Mouse (Mus musculus): ENCODE data around the gene Rbm4. TPM values are rescaled to one million over a fixed set of nuclear protein-coding genes. Genes with fewer than 3 reads are reported as not detected.
A peak's percentile ranks its signal among the peaks of the same experiment; 100 is the strongest.
"Not testable (repeated sequence)": the region's sequence is repeated elsewhere in the genome, so short reads cannot be mapped to it uniquely, and the experiment has no call there.

Gene Rbm4
- polyA plus RNA-seq, 1 experiment from 2014 or later = 42.3 TPM

DNA sequence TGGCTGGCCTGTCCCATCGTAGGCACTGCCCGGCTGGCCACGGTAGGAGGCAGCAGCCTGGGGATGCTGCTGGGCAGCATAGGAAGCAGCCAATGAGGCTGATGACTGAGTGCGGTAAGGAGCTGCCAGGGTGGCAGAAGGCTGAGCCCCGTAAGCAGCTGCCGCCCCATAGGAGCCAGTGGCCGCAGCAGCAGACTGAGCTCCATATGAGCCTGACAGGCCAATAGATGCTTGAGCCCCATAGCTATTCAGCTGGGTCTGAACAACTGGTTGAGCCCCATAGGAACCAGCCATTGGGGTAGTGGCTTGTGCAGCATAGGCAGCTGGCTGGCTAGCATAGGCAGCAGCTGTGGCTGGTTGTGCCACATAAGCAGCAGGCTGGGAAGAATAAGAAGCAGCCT is 9.0 kb upstream of the Rbm4 start:
- DNase-seq (ENCODE audit: low read depth, low spot score) (no peak), ATAC-seq (peak; percentile 26)
- no peaks in the 10 kb centered on the region for H3K27me3 ChIP-seq
- ChIA-PET POLR2A (interaction anchor here (0.5 to 1.8 kb wide), 3 partner anchors 9 to 10 kb away, joined by 4 to 6 read pairs (median 4); partner anchors contain the start of genes Gm21992, Rbm14 and Rbm4), CTCF (no interaction called here)
- in situ Hi-C loops (cut with MboI; ENCODE audit: low pct_unique_long_range_greater_than_20kb) = no loop called here
- no peak for TF ChIP-seq CTCF (IDR thresholded peaks at IDR 0.05)

DNA sequence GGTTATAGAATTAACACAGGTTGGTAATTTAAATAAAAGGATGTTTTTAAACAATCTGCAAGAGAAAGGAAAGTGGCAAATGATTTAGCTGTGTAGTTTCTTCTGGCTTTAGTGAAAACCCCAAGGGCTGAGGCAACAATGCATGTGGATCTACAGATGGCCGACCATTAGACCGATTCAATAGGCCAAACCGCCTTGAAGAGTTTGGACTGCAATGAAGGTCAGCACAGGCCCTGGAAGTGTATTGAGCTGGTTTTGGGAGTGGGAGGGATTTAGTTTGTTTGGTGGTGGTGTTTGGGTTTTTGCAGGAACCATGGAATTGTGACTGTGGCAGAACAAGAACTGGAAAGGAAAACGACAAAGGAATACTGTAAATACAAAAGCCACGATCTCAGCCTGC is 5.4 kb upstream of the Rbm4 start:
- CTCF ChIA-PET = no interaction called here
- DNase-seq (ENCODE audit: low read depth, low spot score) (no peak), ATAC-seq (no peak)
- in situ Hi-C loops (cut with MboI; ENCODE audit: low pct_unique_long_range_greater_than_20kb) = no loop called here
- POLR2A ChIA-PET = interaction anchor here (0.6 kb wide), 2 partner anchors 348 to 949 kb away, joined by 3 to 4 read pairs; no protein-coding TSS in a partner anchor
- H3K27me3 ChIP-seq = no peaks in the 10 kb centered on the region
- no peak for TF ChIP-seq CTCF (IDR thresholded peaks at IDR 0.05)

DNA sequence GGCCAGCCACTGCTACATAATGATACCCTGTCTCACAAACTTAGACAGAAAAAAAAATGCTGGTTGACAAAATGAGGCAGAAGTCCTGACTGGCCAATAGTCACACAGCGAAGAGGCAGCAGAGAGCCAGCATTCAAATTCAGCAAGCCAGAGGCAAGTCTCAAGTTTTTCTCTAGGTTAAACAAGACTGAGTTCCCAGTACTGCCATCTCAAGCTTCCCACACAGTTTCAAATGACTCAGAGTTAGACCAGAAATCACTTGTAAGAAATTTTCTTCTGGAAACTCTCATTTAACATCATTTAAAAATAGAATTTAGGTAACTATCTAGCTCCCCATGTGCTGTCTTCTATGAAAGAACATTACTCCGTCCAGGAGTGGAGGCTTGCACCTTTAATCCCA is 4.1 kb upstream of the Rbm4 start:
- in situ Hi-C loops (cut with MboI; ENCODE audit: low pct_unique_long_range_greater_than_20kb) = no loop called here
- DNase-seq (ENCODE audit: low read depth, low spot score) (no peak), ATAC-seq (no peak)
- H3K27me3 ChIP-seq = no peaks in the 10 kb centered on the region
- TF ChIP-seq CTCF (IDR thresholded peaks at IDR 0.05) = no peak
- CTCF ChIA-PET = no interaction called here
- POLR2A ChIA-PET = no interaction called here

DNA sequence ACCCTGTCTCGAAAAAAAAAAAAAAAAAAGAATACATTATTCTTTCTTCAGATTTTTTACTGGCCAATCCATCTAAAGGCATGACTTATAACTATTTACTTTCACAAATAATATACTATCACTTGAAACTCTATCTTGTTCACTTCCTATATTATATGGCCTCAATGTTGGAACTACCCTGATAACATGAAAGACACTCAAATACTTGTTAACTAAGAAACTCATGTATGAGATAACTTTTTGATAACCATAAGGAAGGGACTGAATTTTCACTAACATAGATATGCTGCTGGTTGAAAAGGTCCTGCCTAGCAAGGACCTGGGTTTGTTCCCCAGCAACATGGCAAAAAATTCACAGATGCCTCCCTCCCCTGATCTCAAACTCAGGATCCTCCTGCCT is 2.2 kb upstream of the Rbm4 start:
- ChIA-PET CTCF (no interaction called here), POLR2A (no interaction called here)
- TF ChIP-seq CTCF (IDR thresholded peaks at IDR 0.05) = no peak
- ATAC-seq = no peak
- in situ Hi-C loops (cut with MboI; ENCODE audit: low pct_unique_long_range_greater_than_20kb) = no loop called here
- no peaks in the 10 kb centered on the region for H3K27me3 ChIP-seq
- no peak for DNase-seq (ENCODE audit: low read depth, low spot score)

DNA sequence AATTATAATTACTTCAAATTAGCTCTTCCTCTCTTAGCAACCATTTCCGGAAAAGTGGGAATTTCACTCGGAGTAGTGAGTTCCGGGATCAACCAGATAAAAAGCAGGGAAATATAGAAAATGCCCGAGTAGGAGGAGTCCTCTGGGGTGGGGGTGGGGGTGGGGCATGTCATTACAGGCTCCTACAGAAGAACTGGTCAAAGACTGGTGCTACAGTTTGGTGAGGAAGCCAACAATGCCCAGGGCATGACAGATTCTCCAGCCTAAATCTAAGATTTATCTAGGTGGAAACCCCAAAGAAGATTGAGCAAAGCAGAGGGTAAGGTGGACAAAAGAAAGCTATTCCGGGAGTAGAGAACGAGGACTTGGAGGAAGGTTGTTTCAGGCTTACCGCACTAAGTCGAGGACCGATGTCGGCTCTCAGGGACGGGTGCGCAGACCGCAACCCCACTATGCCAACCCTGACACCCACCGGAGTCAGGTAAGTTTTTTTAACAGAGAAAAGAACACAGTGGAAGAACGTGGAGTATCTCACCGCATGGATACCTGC is 345 bp downstream of the Rbm4 start:
- ChIA-PET POLR2A (interaction anchor here (0.6 to 2.3 kb wide), 7 partner anchors 8 to 55 kb away, joined by 3 to 8 read pairs (median 5); partner anchors contain the start of genes Gm21992 and Rbm14), CTCF (interaction anchor here (1.1 to 1.2 kb wide), 2 partner anchors 9 to 15 kb away, joined by 3 read pairs; no protein-coding TSS in a partner anchor)
- ATAC-seq (no peak), DNase-seq (ENCODE audit: low read depth, low spot score) (no peak)
- in situ Hi-C loops (cut with MboI; ENCODE audit: low pct_unique_long_range_greater_than_20kb) = no loop called here
- TF ChIP-seq CTCF (IDR thresholded peaks at IDR 0.05) = no peak
- H3K27me3 ChIP-seq = no peaks in the 10 kb centered on the region

DNA sequence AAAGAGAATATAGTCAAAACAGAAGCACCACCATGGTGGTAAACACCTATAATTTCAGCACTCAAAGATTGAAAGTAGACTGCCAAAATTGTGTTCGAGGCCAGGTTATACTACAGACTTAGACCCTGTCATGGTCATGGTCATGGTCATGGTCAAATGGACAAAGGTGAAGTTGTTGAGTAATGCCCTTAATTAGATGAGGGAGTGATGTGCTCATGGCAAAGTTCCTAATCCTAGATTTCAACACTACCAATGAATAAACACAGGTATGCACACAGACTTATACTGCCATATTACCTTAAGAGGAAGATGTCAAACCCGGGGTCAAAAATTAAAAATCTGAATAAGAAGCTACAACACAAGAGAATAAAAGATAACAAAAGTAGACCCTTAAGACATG is 7.4 kb downstream of the Rbm4 start:
- DNase-seq (ENCODE audit: low read depth, low spot score) (no peak), ATAC-seq (no peak)
- no peak for TF ChIP-seq CTCF (IDR thresholded peaks at IDR 0.05)
- H3K27me3 ChIP-seq = no peaks in the 10 kb centered on the region
- ChIA-PET CTCF (interaction anchor here (0.9 to 1.5 kb wide), 3 partner anchors 8 to 61 kb away, joined by 3 read pairs; no protein-coding TSS in a partner anchor), POLR2A (no interaction called here)
- in situ Hi-C loops (cut with MboI; ENCODE audit: low pct_unique_long_range_greater_than_20kb) = no loop called here

DNA sequence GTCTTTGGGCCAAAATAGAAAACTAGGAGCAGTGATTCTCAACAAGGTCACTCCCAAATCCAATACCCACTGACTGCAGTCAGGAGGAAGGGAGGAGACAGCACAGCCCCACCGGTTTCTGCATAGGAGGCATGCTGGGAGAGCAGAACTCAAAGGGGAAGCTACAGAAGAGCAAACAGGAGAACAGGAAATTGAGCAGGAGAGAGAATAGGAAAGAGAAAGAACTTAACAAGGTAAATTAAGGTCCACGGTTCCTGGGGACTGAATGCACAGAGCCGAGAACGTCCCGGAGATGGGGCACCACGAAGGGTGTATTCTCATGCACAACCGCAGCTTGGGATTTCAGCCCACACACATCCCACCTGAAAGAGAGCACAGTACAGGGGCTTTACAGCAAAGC is 8.5 kb downstream of the Rbm4 start:
- ATAC-seq (no peak), DNase-seq (ENCODE audit: low read depth, low spot score) (no peak)
- POLR2A ChIA-PET = interaction anchor here (1.0 to 1.2 kb wide), 2 partner anchors 8 to 19 kb away, joined by 3 to 5 read pairs; partner anchors contain the start of gene Rbm4
- in situ Hi-C loops (cut with MboI; ENCODE audit: low pct_unique_long_range_greater_than_20kb) = no loop called here
- CTCF ChIA-PET = interaction anchor here (1.5 kb wide), 1 partner anchor 62 kb away, joined by 3 read pairs; no protein-coding TSS in a partner anchor
- H3K27me3 ChIP-seq = no peaks in the 10 kb centered on the region
- TF ChIP-seq CTCF (IDR thresholded peaks at IDR 0.05) = no peak

DNA sequence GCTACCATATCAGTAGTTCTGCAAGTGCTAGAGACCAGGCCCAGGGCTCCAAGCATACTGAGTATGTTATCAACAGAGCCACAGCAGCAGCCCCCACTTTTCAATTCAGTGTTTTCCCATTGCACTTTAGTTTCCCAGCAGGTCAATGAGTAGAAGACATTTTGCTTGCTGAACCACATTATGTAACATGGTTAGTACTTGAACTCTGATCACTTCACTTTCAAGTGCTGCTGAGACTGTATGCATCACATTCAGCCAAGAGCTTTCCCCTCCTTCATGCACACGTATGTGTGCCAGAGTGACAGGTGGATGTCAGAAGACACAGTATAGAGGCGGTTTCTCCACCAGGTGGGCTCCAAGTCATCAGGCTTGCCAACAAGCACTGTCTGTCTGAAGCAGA is 10.8 kb downstream of the Rbm4 start:
- ChIA-PET CTCF (interaction anchor here (1.2 kb wide), 1 partner anchor 9 kb away, joined by 4 read pairs; no protein-coding TSS in a partner anchor), POLR2A (interaction anchor here (1.5 kb wide), 1 partner anchor 9 kb away, joined by 7 read pairs; no protein-coding TSS in a partner anchor)
- no peak for TF ChIP-seq CTCF (IDR thresholded peaks at IDR 0.05)
- DNase-seq (ENCODE audit: low read depth, low spot score) (no peak), ATAC-seq (no peak)
- H3K27me3 ChIP-seq = no peaks in the 10 kb centered on the region
- in situ Hi-C loops (cut with MboI; ENCODE audit: low pct_unique_long_range_greater_than_20kb) = no loop called here

DNA sequence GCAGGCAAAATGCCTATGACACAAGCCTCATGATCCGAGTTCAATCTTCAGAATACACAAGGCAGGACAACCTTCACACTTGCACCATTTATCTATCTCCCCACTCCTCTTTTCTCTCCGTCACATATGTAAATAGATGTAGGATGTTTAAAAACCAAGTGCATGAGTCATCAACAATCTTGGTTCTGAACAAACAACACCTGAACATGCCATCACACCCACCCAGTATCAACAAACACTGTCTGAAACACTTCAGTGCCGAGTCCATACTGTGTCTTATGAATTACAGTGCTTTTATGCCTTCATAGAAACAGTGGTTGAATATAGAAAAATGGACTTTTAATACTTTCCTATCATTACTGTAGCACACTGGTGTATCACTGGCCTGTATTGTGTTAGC is 20.9 kb downstream of the Rbm4 start:
- H3K27me3 ChIP-seq = no peaks in the 10 kb centered on the region
- ATAC-seq (no peak), DNase-seq (ENCODE audit: low read depth, low spot score) (no peak)
- in situ Hi-C loops (cut with MboI; ENCODE audit: low pct_unique_long_range_greater_than_20kb) = no loop called here
- ChIA-PET POLR2A (no interaction called here), CTCF (no interaction called here)
- TF ChIP-seq CTCF (IDR thresholded peaks at IDR 0.05) = no peak

DNA sequence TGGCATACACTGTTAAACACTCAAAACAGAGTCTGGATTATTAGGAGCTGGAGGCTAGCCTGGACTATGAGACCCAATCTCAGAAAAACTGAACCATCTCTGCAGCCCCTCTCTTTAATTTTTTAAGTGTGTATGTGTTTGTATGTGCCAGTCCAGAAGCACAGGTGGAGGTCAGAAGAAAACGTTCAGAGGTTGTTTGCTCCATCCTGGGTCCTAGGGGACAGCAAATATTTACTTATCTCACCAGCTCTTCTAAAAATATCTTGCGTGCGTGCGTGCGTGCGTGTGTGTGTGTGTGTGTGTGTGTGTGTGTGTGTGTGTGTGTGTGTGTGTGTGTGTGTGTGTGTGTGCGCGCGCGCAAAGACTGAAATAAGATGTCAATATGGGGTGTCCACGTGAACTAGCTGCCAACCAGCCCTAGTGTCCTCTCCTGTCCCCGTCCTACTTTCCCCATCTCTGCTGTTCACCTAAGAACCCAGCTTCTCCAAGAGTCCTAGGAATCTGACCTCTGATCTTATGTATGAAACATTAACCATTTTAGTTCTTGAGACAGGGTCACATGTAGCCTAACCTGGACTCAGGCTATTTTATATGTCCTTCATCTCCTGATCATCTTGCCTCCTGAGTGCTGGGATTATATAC is 26.1 kb downstream of the Rbm4 start:
- no peak for DNase-seq (ENCODE audit: low read depth, low spot score)
- in situ Hi-C loops (cut with MboI; ENCODE audit: low pct_unique_long_range_greater_than_20kb) = no loop called here
- no peak for ATAC-seq
- TF ChIP-seq CTCF (IDR thresholded peaks at IDR 0.05) = no peak
- ChIA-PET CTCF (interaction anchor here (1.1 to 1.6 kb wide), 3 partner anchors 10 to 14 kb away, joined by 4 to 5 read pairs (median 5); no protein-coding TSS in a partner anchor), POLR2A (interaction anchor here (1.1 kb wide), 1 partner anchor 143 kb away, joined by 3 read pairs; no protein-coding TSS in a partner anchor)
- no peaks in the 10 kb centered on the region for H3K27me3 ChIP-seq

DNA sequence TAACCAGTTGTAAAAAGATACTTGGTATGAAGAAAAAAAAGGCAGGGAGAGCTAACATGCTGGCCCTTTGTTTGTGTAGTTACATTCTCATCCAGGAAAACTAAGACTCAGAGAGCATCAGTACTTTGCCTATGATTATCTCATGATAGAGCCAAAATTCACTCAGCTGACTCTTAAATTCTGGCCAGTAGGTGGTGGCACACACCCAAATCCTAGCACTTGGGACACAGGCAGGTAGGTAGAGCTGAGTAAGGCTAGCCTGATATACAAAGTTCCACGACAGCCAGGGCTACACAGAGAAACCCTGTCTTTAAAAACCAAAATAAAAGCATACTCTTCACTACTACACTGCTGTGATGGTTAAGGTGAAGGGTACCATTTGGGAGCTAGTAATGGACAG is 30.8 kb downstream of the Rbm4 start:
- ChIA-PET CTCF (interaction anchor here (1.3 kb wide), 2 partner anchors 50 to 82 kb away, joined by 4 to 6 read pairs; no protein-coding TSS in a partner anchor), POLR2A (no interaction called here)
- in situ Hi-C loops (cut with MboI; ENCODE audit: low pct_unique_long_range_greater_than_20kb) = no loop called here
- no peak for TF ChIP-seq CTCF (IDR thresholded peaks at IDR 0.05)
- no peaks in the 10 kb centered on the region for H3K27me3 ChIP-seq
- DNase-seq (ENCODE audit: low read depth, low spot score) (no peak), ATAC-seq (no peak)

DNA sequence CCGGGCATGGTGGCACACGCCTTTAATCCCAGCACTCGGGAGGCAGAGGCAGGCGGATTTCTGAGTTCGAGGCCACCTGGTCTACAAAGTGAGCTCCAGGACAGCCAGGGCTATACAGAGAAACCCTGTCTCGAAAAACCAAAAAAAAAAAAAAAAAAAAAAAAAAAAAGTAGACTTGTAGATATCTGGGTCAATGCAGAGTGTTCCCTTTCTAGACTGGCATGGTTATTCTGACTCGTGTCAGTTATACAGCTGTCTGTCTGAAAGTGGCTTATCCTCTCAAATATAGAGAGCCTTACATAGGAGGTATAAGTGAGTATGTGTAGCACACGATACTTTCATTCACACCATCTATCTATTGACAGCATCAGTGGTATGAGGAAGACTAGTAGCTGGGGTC is 33.2 kb downstream of the Rbm4 start:
- ATAC-seq; in situ Hi-C loops (cut with MboI; ENCODE audit: low pct_unique_long_range_greater_than_20kb); DNase-seq (ENCODE audit: low read depth, low spot score); H3K27me3 ChIP-seq: not testable (repeated sequence)
- POLR2A ChIA-PET = interaction anchor here (0.5 kb wide), 1 partner anchor 200 kb away, joined by 3 read pairs; no protein-coding TSS in a partner anchor
- CTCF ChIA-PET = interaction anchor here (0.9 kb wide), 1 partner anchor 31 kb away, joined by 3 read pairs; no protein-coding TSS in a partner anchor
